Mouse (Mus musculus): ENCODE measurements around the gene Tm7sf3. TPM values are rescaled to one million over a fixed set of nuclear protein-coding genes. Genes with fewer than 3 reads are reported as not detected.

The Tm7sf3 gene
- total RNA-seq (2014; rRNA removed) (43.9 and 45.6 TPM in 2 replicates), polyA plus RNA-seq (2015; fragmentation: Nextera tagmentation; extraction: Ambion mirVana) (37.2 and 39.5 TPM in 2 replicates)

GRCm38 (mm10) chr6:146642276-146643183, at the start of gene Tm7sf3, which contains the start of gene Med21:
TSS of gene Tm7sf3 (minus strand) at chr6:146642824.
TSS of gene Med21 (plus strand) at chr6:146642547.
- no peaks in the 10 kb centered on the region for H3K9me3 ChIP-seq (ENCODE audit: low read length)
- peak; percentile 98 for ATAC-seq
- H3K36me3 ChIP-seq (ENCODE audit: insufficient read depth, low read length): no peaks in the 10 kb centered on the region
- peak within 1 kb of the TSS; percentile 80 for H3K9ac ChIP-seq (replicated peaks; ENCODE audit: low read length)
- H3K27me3 ChIP-seq (ENCODE audit: insufficient read depth, low read length): no peaks in the 10 kb centered on the region
- peaks cover 3% of the 10 kb centered on the region; the same call in 1 of the 2 replicates for H3K4me1 ChIP-seq (ENCODE audit: insufficient read depth, low read length)
- H3K4me3 ChIP-seq (ENCODE audit: low read length): peak within 1 kb of the TSS; percentile 76
- peak; percentile 58 for TF ChIP-seq CTCF (IDR thresholded peaks at IDR 0.05; ENCODE audit: low read depth)
- peak within 1 kb of the TSS; percentile 83 for H3K27ac ChIP-seq
- peak; percentile 99 for DNase-seq (ENCODE audit: low spot score)
- H3K4me2 ChIP-seq (ENCODE audit: low read depth, low read length): peak within 1 kb of the TSS; percentile 95
- WGBS: under 1% methylated on average over 58 of the region's 60 CpGs

GRCm38 (mm10) chr6:146688861-146689260, 46.2 kb upstream of the Tm7sf3 start:
- Histone ChIP-seq H3K36me3 (ENCODE audit: insufficient read depth, low read length) (no peaks in the 10 kb centered on the region), H3K4me1 (ENCODE audit: insufficient read depth, low read length) (no peaks in the 10 kb centered on the region), H3K9me3 (ENCODE audit: low read length) (no peaks in the 10 kb centered on the region), H3K4me2 (ENCODE audit: low read depth, low read length) (no peak overlapping the region), H3K4me3 (ENCODE audit: low read length) (no peak overlapping the region), H3K9ac (replicated peaks; ENCODE audit: low read length) (no peak overlapping the region), H3K27ac (no peak overlapping the region), H3K27me3 (ENCODE audit: insufficient read depth, low read length) (no peaks in the 10 kb centered on the region)
- ATAC-seq (no peak), DNase-seq (ENCODE audit: low spot score) (no peak)
- TF ChIP-seq CTCF (IDR thresholded peaks at IDR 0.05; ENCODE audit: low read depth): no peak
- WGBS: 75% methylated on average over 5 of the region's 5 CpGs

- DNase-seq (ENCODE audit: low spot score) (no peak), ATAC-seq (no peak)
- no peaks in the 10 kb centered on the region for H3K36me3 ChIP-seq (ENCODE audit: insufficient read depth, low read length)
- no peaks in the 10 kb centered on the region for H3K4me1 ChIP-seq (ENCODE audit: insufficient read depth, low read length)
- no peak overlapping the region for H3K27ac ChIP-seq
- H3K4me2 ChIP-seq (ENCODE audit: low read depth, low read length): no peak overlapping the region
- WGBS: 88% methylated on average over 7 of the region's 7 CpGs
- H3K4me3 ChIP-seq (ENCODE audit: low read length): no peak overlapping the region
- no peaks in the 10 kb centered on the region for H3K9me3 ChIP-seq (ENCODE audit: low read length)
- no peaks in the 10 kb centered on the region for H3K27me3 ChIP-seq (ENCODE audit: insufficient read depth, low read length)
- TF ChIP-seq CTCF (IDR thresholded peaks at IDR 0.05; ENCODE audit: low read depth): no peak
- H3K9ac ChIP-seq (replicated peaks; ENCODE audit: low read length): no peak overlapping the region
Measured at GRCm38 (mm10) chr6:146688010-146688409, 45.4 kb upstream of the Tm7sf3 start.

GRCm38 (mm10) chr6:146686463-146687196, 44.0 kb upstream of the Tm7sf3 start:
- no peak for ATAC-seq
- no peak overlapping the region for H3K4me3 ChIP-seq (ENCODE audit: low read length)
- TF ChIP-seq CTCF (IDR thresholded peaks at IDR 0.05; ENCODE audit: low read depth): no peak
- H3K27me3 ChIP-seq (ENCODE audit: insufficient read depth, low read length): no peaks in the 10 kb centered on the region
- no peak overlapping the region for H3K4me2 ChIP-seq (ENCODE audit: low read depth, low read length)
- no peak overlapping the region for H3K9ac ChIP-seq (replicated peaks; ENCODE audit: low read length)
- no peak overlapping the region for H3K27ac ChIP-seq
- no peak for DNase-seq (ENCODE audit: low spot score)
- no peaks in the 10 kb centered on the region for H3K4me1 ChIP-seq (ENCODE audit: insufficient read depth, low read length)
- no peaks in the 10 kb centered on the region for H3K9me3 ChIP-seq (ENCODE audit: low read length)
- no peaks in the 10 kb centered on the region for H3K36me3 ChIP-seq (ENCODE audit: insufficient read depth, low read length)
- WGBS: 80% methylated on average over 5 of the region's 5 CpGs

GRCm38 (mm10) chr6:146685781-146686308, 43.2 kb upstream of the Tm7sf3 start:
- H3K4me2 ChIP-seq (ENCODE audit: low read depth, low read length): no peak overlapping the region
- H3K9me3 ChIP-seq (ENCODE audit: low read length): no peaks in the 10 kb centered on the region
- DNase-seq (ENCODE audit: low spot score) (no peak), ATAC-seq (no peak)
- H3K4me3 ChIP-seq (ENCODE audit: low read length): no peak overlapping the region
- WGBS: 77% methylated on average over 17 of the region's 17 CpGs
- H3K36me3 ChIP-seq (ENCODE audit: insufficient read depth, low read length): no peaks in the 10 kb centered on the region
- no peak for TF ChIP-seq CTCF (IDR thresholded peaks at IDR 0.05; ENCODE audit: low read depth)
- H3K27ac ChIP-seq: no peak overlapping the region
- no peak overlapping the region for H3K9ac ChIP-seq (replicated peaks; ENCODE audit: low read length)
- no peaks in the 10 kb centered on the region for H3K27me3 ChIP-seq (ENCODE audit: insufficient read depth, low read length)
- no peaks in the 10 kb centered on the region for H3K4me1 ChIP-seq (ENCODE audit: insufficient read depth, low read length)

GRCm38 (mm10) chr6:146683881-146684280, 41.3 kb upstream of the Tm7sf3 start:
- H3K4me1 ChIP-seq (ENCODE audit: insufficient read depth, low read length): no peaks in the 10 kb centered on the region
- H3K9me3 ChIP-seq (ENCODE audit: low read length): no peaks in the 10 kb centered on the region
- no peak for TF ChIP-seq CTCF (IDR thresholded peaks at IDR 0.05; ENCODE audit: low read depth)
- H3K27me3 ChIP-seq (ENCODE audit: insufficient read depth, low read length): no peaks in the 10 kb centered on the region
- no peak for ATAC-seq
- H3K36me3 ChIP-seq (ENCODE audit: insufficient read depth, low read length): no peaks in the 10 kb centered on the region
- no peak overlapping the region for H3K4me2 ChIP-seq (ENCODE audit: low read depth, low read length)
- H3K27ac ChIP-seq: no peak overlapping the region
- no peak overlapping the region for H3K9ac ChIP-seq (replicated peaks; ENCODE audit: low read length)
- WGBS: 80% methylated on average over 4 of the region's 4 CpGs
- no peak overlapping the region for H3K4me3 ChIP-seq (ENCODE audit: low read length)
- DNase-seq (ENCODE audit: low spot score): no peak
